Mouse (Mus musculus): ENCODE measurements around the gene Plcb1. TPM values are rescaled to one million over a fixed set of nuclear protein-coding genes. Genes with fewer than 3 reads are reported as not detected.

Plcb1 gene
- 74.0 and 75.3 TPM in 2 replicates for polyA plus RNA-seq (2015; fragmentation: Nextera tagmentation; extraction: Ambion mirVana)

GRCm38 (mm10) chr2:134785970-134786855 lies at the start of gene Plcb1:
Gene Plcb1, plus strand, starts transcription at chr2:134786067.

Other genes starting within 250 kb of the Plcb1 start
- 0.23 TPM in 1 of 2 replicates, not detected in the other for gene Hao1, start 231.7 kb upstream of the Plcb1 start, polyA plus RNA-seq (2015; fragmentation: Nextera tagmentation; extraction: Ambion mirVana)
- gene Tmx4, start 141.9 kb upstream of the Plcb1 start, polyA plus RNA-seq (2015; fragmentation: Nextera tagmentation; extraction: Ambion mirVana), result 68.4 and 73.2 TPM in 2 replicates